Mouse (Mus musculus) ES-Bruce4 (cell line): Measurements from ENCODE around the gene Trappc12. TPM values are rescaled to one million over a fixed set of nuclear protein-coding genes. Genes with fewer than 3 reads are reported as not detected.
"Not testable (repeated sequence)": the region's sequence is repeated elsewhere in the genome, so short reads cannot be mapped to it uniquely, and the experiment has no call there.

Source experiments
- H3K27ac ChIP-seq: 2 replicates; pipeline ENCODE4 v1.5.1; 2012; ENCODE audit warnings: low read length, inconsistent platforms; ENCODE audit not compliant: insufficient read depth
- H3K27me3 ChIP-seq: 2 replicates; pipeline ENCODE4 v1.6.1; 2012; ENCODE audit warnings: mild to moderate bottlenecking, low read length, inconsistent platforms; ENCODE audit not compliant: control insufficient read depth, poor library complexity, insufficient read depth, severe bottlenecking
- H3K36me3 ChIP-seq: 2 replicates; pipeline ENCODE4 v1.6.1; 2012; ENCODE audit warnings: inconsistent platforms, mild to moderate bottlenecking, low read length, moderate library complexity; ENCODE audit not compliant: control insufficient read depth, poor library complexity, insufficient read depth, severe bottlenecking
- H3K4me1 ChIP-seq: one replicate; pipeline ENCODE4 v1.8.1; 2011; ENCODE audit warnings: low read length; ENCODE audit not compliant: control insufficient read depth, insufficient read depth
- H3K4me3 ChIP-seq: 2 replicates; pipeline ENCODE4 v1.5.1; 2011; ENCODE audit warnings: low read depth, mild to moderate bottlenecking, low read length
- H3K9ac ChIP-seq: 2 replicates; pipeline ENCODE4 v1.6.1; 2012; ENCODE audit warnings: low read depth, mild to moderate bottlenecking, inconsistent platforms; ENCODE audit not compliant: poor library complexity, severe bottlenecking
- H3K9me3 ChIP-seq: replicated peaks from 2 replicates; pipeline ENCODE4 v1.6.1; 2012; ENCODE audit warnings: mild to moderate bottlenecking, low read length, inconsistent platforms; ENCODE audit not compliant: control insufficient read depth, poor library complexity, insufficient read depth, severe bottlenecking
- CTCF ChIP-seq: IDR thresholded peaks from one replicate; pipeline ENCODE4 v1.8.1; 2011; ENCODE audit warnings: low read depth, low read length
- EP300 ChIP-seq: IDR thresholded peaks from 2 replicates; pipeline ENCODE4 v1.6.1; 2011; ENCODE audit warnings: low read depth, low read length; ENCODE audit not compliant: insufficient read depth
- POLR2A ChIP-seq: IDR thresholded peaks from one replicate; pipeline ENCODE4 v1.8.1; 2011; ENCODE audit warnings: low read length; ENCODE audit not compliant: insufficient read depth
- polyA plus RNA-seq: library from polyadenylated mRNA; stranded (reverse); fragments of >200 nt; gene quantifications from 2 replicates; pipeline ENCODE4 v1.2.4, GENCODE M21; 2011; ENCODE audit warnings: low read depth; ENCODE audit not compliant: missing spikeins, insufficient read depth, insufficient read length

Gene Trappc12
- polyA plus RNA-seq, 1 experiment: 29.6 TPM

DNA sequence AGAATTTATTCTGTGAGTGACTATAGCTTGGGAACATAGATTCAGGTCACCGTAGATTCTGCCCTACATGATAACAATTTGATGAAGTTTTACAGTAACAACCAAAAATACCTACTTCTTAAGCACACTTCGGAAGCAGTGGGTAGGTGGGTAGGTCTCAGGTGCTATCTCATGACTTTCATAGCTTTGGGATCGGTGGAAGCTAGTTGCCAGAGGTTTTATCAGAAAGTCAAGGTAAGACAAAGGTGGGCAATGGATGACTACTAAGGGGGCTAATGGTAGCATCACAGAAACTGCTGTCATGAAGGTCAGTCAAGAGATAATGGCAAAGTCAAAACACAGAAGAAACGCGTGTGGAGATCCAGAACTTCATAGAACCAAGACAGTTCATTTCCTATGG lies 604 bp upstream of the Trappc12 start:
- no peaks in the 10 kb centered on the region for H3K27me3 ChIP-seq
- TF ChIP-seq EP300 (no peak), CTCF (no peak)
- peaks cover 2% of the 10 kb centered on the region for H3K4me1 ChIP-seq
- peaks cover under 1% of the 10 kb centered on the region; the same call in 1 of the 2 replicates for H3K36me3 ChIP-seq
- 0 out of 2 replicates have a peak overlapping the region, but pooled peaks have one; percentile 45 for H3K9ac ChIP-seq
- H3K27ac ChIP-seq: no peak overlapping the region
- peak overlapping the region; percentile 96; the same call in 1 of the 2 replicates for H3K4me3 ChIP-seq
- H3K9me3 ChIP-seq: no peaks in the 10 kb centered on the region

DNA sequence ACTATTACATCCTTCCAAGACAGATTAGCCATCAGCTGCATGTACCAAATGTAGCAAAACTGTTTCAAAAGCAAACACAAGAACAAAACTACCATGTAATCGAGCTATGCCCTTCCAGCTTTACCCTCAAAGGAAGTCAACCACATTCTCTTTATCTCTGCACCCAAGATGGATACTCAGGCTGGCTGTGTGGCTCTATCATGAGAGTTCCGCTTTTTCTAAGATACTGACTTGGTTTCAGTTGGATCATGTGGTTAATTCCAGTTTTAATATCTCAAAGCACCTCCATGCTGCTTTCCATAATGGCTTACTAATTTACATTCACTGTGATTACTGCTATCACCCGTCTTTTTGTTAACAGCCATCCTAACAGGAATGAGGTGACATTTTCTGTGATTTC lies 6.9 kb downstream of the Trappc12 start:
- peaks cover 8% of the 10 kb centered on the region; the same call in 1 of the 2 replicates for H3K36me3 ChIP-seq
- H3K27me3 ChIP-seq: no peaks in the 10 kb centered on the region
- H3K9me3 ChIP-seq: no peaks in the 10 kb centered on the region
- H3K4me3 ChIP-seq: no peak overlapping the region
- TF ChIP-seq CTCF: no peak
- TF ChIP-seq EP300: no peak
- no peak for TF ChIP-seq POLR2A
- no peak overlapping the region for H3K27ac ChIP-seq
- H3K9ac ChIP-seq: no peak overlapping the region
- no peaks in the 10 kb centered on the region for H3K4me1 ChIP-seq

DNA sequence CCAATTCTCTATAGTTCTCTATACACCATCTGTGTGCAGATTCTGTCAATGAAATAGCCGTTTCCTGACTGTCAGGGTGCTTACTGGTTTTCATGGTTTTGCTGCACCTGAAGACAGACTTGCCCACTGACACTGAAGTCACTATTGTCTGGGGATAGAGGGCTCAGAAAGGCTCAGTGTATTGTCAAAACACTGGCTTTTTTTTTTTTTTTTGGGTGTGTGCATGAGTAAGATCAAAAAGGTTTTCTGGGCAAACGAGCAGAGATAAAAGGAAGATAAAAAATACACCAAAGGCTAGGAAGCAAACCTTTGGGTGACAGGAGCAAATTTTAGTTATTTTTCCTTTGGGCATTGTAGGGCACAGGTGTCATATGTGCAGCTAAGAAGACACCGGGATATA lies 15.0 kb downstream of the Trappc12 start:
- peaks cover 6% of the 10 kb centered on the region; the same call in 1 of the 2 replicates for H3K9me3 ChIP-seq
- no peaks in the 10 kb centered on the region for H3K27me3 ChIP-seq
- peaks cover 14% of the 10 kb centered on the region for H3K36me3 ChIP-seq
- H3K27ac ChIP-seq: no peak overlapping the region
- H3K4me1 ChIP-seq: no peaks in the 10 kb centered on the region
- H3K9ac ChIP-seq: no peak overlapping the region
- TF ChIP-seq EP300 (no peak), POLR2A (no peak), CTCF (no peak)
- no peak overlapping the region for H3K4me3 ChIP-seq

DNA sequence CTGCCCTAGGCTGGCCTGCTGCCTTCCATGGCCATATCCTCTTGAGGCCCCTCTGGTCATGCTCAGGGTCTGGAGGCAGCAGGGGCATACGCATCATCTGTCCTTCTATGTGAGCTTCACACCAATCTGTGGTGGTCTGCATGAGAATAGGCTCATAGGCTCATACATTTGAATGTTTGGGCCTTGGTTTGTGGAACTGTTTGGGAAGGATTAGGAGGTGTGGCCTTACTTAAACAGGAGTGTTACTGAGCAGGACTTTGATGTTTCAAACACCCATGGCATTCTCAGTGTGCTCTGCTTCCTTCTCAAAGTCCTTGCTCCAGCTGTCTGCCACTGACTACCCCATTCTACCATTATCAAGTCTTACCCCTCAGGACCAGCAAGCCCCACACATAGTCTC lies 16.0 kb downstream of the Trappc12 start:
- Histone ChIP-seq H3K9ac (no peak overlapping the region), H3K27me3 (no peaks in the 10 kb centered on the region), H3K4me3 (no peak overlapping the region), H3K9me3 (peaks cover 6% of the 10 kb centered on the region; the same call in 1 of the 2 replicates), H3K36me3 (peaks cover 14% of the 10 kb centered on the region), H3K27ac (no peak overlapping the region), H3K4me1 (no peaks in the 10 kb centered on the region)
- no peak for TF ChIP-seq POLR2A
- no peak for TF ChIP-seq CTCF
- TF ChIP-seq EP300: no peak

DNA sequence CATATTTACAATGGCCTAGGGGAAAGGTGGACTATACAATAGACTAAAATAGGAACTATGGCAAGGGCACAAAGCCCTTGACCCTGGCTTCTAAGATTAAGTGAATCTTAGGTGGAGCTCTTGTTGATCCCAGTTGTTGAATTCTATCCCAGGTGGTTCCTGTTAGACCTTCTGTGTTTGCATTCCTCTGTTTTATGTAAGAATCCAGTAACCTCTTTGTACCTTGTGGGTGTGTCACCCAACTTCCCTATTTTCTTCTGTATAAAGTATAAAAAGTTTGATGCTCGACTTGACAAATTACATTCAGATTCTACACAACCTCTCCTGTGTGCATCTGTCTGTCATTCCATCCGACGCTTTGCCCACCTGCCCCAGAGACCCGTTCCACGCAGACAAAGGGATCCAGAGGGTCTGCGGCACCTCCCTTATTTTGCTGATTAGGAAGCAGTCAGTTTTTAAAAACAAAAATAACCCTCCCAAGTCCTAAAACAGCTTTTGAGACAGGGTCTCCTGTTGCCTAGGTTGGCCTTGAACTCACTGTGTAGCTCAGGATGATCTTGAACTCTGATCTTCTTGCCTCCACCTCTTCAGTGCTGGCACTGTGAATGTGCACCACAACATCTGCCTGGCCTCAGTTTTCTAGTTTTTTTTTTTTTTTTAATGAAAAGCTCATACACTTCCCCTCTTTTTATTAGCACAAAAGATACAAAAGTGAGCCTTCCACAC lies 16.6 kb downstream of the Trappc12 start:
- H3K4me1 ChIP-seq, H3K27ac ChIP-seq, H3K9ac ChIP-seq, H3K27me3 ChIP-seq, H3K4me3 ChIP-seq, H3K9me3 ChIP-seq: not testable (repeated sequence)
- peaks cover 14% of the 10 kb centered on the region for H3K36me3 ChIP-seq

DNA sequence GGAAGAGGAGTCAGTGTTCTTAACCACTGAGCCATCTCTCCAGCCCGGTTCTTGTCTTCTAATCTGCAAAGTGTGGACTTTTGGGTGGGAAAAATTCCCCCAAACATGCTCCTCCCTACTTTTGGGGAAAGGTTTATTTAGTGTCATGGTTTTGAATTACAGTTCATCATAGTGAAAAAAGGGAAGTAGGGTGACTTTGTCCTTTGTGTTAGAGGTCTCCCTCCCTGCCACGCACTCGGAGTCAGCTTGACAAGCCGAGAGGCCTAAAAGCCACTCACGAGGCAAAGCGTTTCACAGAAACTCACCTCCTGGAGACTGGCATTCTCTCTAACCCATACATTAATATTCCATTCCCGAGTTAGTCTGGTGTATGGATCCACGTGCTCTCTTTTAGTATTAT lies 17.6 kb downstream of the Trappc12 start:
- no peak overlapping the region for H3K9ac ChIP-seq
- no peaks in the 10 kb centered on the region for H3K4me1 ChIP-seq
- H3K27me3 ChIP-seq: no peaks in the 10 kb centered on the region
- H3K27ac ChIP-seq: no peak overlapping the region
- H3K4me3 ChIP-seq: no peak overlapping the region
- peaks cover 6% of the 10 kb centered on the region; the same call in 1 of the 2 replicates for H3K9me3 ChIP-seq
- peaks cover 14% of the 10 kb centered on the region for H3K36me3 ChIP-seq
- TF ChIP-seq CTCF (no peak), EP300 (no peak), POLR2A (no peak)
